Mouse (Mus musculus) adrenal gland, adult 8-10 months (tissue): ENCODE results near the gene Ager. TPM values are rescaled to one million over a fixed set of nuclear protein-coding genes. Genes with fewer than 3 reads are reported as not detected.

Experiments used
- DNase-seq: peaks from one replicate; pipeline ENCODE4 v3.0.0; 2022
- total RNA-seq, 4 experiments: library from RNA; stranded (reverse); gene quantifications; 2 replicates each; pipeline ENCODE4 v1.2.4; 2022

Ager gene
- total RNA-seq, result 1 to 10 TPM in 3 of 4 experiments, under 1 TPM in 1; 0.52 to 2.4 (median 1.4) TPM

- no peak for DNase-seq
These were observed at the start of gene Ager for GRCm38 (mm10) chr17:34597566-34598095. TSS of gene Ager (plus strand) at chr17:34597862.

DNA sequence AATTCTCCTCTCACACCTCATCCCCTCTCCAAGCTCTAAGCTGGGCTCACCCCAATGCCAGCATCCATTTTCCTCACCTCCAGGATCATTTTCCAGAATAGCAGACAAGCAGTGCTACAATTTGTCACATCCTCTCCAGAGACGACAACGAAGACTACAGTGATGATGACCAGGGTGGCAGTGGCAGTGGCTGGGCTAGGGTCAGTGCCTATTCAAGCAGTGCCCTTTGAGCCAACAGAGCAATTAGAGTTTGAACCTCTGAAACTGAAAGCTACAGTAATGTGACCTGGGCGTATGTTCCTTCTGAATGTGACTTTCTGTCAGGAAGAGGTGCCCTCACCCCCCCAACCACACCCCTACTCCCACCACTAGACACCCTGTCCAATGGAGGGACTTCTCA, 48.5 kb upstream of the Ager start:
- no peak for DNase-seq

- no peak for DNase-seq
These were observed 47.8 kb upstream of the Ager start for GRCm38 (mm10) chr17:34549843-34550242.

GRCm38 (mm10) chr17:34555483-34555882, 42.2 kb upstream of the Ager start:
- DNase-seq, result peak; percentile 71

DNA sequence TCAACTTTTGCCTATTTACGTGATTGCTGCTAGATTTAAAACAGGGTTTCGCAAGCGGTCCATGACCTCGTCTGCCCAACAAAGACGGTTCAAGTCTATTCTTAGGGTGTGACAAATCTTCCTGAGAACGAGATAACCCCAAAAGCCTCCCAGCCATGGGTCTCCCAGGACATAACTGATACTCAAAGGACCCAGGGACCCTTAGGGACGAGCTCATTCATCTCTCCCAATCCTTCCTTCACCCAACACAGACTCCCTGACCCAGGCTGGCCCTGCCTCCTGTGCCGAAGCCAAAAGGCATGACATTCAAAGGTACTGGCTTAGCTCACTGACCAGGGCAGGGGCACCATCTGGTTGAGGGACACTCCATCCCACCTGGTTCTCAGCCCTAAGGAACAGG, 41.3 kb upstream of the Ager start:
- DNase-seq, result no peak

DNA sequence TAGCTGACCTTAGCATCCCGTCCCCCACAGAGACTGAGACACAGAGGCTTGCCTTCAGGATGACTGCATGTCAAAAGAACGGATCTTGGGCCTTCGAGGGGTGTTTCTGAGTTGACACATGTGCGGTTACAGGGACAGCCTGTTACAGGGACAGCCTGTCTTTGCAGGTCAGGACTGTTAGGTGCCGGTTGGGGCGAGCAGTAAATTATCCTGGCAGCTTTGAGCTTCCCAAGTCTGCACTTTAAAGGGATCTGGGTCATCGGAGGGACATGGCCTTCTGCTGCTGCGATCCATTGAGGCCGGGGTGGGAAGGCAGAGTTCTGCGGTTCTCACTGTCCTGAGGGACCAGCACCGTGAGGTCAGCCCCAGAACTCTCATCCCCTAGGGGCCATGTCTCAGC, 40.3 kb upstream of the Ager start:
- DNase-seq, result no peak

DNA sequence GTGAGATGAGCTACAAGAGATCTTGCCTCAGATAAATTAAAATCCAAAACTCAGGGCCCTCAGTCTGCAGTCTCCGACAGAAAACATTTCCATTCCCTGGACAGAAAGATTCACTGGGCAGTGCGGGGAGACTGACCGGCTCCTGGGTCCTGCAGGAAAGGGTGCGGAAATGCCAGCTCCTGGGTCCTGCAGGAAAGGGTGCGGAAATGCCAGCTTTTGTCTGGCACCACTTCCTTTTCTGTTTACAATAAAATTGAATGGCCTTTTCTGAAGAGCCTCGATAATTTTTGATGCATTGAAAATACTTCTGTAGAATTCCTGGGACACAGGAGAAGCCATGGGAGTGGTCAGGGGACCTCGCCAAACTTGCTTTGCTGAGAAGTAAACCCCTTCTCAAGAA, 38.5 kb upstream of the Ager start:
- DNase-seq, result no peak

DNA sequence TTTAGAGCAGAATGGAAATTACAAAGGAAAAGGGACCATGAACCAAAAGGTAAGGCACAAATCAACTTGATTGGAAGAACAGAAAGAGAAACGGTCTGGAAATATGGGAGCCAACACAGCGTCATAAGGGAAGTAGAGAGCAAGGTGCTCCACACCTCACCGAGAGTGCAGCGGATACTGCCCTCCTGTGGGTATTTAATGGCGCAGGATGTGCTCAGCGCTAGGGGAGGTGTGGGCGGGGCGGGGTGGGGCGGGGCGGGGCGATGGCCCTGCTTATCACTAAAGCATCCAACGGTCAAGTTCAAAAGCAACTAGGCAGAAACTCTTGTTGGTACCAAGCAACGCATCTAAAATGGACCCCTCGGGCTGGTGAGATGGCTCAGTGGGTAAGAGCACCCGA, 37.8 kb upstream of the Ager start:
- DNase-seq, result no peak

DNA sequence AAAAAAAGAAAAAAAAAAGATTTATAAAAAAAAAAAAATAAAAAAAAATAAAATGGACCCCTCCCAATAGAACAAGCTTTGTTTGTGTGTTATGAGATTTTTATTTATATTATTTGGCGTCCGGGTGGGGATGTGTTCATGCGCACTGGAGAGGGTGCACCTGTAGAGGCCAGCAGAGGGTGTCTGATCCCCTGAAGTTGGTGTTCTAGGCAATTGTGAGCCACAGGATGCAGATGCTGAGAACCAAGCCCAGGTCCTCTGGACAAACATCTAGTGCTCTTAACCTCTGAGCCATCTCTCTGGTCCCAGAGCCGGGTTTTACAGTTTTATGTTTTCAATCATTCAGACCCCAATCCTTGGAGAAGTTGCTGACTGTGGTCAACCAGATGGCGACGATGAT, 37.2 kb upstream of the Ager start:
- DNase-seq, result no peak

DNA sequence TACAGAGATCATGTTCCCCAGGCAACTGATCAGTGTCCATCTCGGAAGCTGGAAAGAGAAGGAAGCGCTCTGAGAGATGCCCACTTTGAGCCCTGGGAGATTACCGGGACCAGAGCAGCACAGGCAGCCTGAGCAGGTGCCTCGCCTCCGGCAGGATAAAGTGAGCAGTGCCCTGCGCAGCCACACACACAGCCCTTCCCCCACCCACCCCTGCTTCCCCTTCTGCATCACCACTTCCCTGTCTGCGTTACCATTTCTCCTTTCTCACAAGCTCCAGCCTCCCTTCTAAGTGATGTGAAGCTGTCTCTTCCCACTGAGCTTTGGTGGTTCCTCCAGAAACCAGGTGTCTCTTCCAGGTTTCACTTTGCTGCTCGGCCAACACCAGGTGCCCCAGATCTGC, 36.5 kb upstream of the Ager start:
- no peak for DNase-seq

DNA sequence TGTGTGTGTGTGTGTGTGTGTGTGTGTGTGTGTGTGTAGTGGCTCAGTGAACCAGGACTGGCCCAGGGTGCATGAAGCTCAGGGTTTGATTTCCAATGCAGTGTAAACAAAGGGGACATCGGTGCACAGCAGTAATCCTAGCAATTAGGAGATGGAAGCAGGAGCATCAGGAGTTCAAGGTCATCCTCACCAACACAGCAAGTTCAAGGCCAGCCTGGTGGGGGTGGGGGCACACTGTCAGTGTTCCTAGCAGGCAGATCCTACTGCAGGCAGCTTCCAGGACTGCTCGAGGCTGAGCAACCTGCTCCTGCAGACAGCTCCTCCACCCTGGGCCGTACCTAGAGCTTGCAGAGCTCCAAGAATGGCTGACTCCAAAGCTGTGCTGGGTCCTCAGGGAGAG, 35.1 kb upstream of the Ager start:
- no peak for DNase-seq

- no peak for DNase-seq
These were observed 34.3 kb upstream of the Ager start for GRCm38 (mm10) chr17:34563354-34563753.

DNA sequence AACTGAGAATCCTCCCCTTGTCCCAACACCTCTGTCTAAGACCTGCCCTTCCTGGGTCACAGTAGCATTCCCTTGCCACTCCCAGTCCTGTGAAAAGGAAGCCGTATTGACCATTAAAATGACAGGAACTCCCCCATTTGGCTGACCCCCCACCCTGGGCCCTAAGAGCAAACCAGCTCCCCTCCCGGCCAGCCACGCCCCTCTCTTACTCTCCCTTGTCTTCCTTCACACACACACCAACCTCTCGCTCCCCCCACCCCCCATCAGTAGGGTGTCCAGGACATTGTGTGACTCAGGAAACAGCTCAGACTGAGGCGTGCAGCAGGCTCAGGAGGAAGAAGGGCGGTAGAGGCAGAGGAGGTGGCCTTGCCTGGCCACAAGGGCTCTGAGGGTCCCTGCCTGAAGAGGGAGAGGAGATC, 33.6 kb upstream of the Ager start, which contains the start of gene Notch4:
TSS of gene Notch4 (plus strand) at position 266 of the 419 bp plus-strand sequence.
- DNase-seq, result peak; percentile 39

GRCm38 (mm10) chr17:34564796-34565195, 32.9 kb upstream of the Ager start:
- no peak for DNase-seq

- no peak for DNase-seq
These were observed 30.4 kb upstream of the Ager start for GRCm38 (mm10) chr17:34567311-34567710.

GRCm38 (mm10) chr17:34568421-34568820, 29.2 kb upstream of the Ager start:
- no peak for DNase-seq

DNA sequence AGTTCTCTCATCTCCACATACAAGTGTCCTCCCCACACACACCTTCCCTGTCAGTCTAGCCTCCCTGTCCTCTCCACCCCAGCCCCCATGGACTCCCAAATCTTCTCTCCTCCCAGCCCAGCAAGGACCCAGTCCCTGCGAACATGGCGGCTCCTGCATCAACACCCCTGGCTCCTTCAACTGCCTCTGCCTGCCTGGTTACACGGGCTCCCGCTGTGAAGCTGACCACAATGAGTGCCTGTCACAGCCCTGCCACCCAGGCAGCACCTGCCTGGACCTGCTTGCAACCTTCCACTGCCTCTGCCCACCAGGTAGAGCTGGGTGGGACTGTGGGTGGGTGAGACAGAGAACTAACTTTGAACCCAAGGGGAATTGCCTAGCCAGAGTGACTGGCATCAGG, 27.7 kb upstream of the Ager start:
- no peak for DNase-seq

- no peak for DNase-seq
These were observed 25.8 kb upstream of the Ager start for GRCm38 (mm10) chr17:34571875-34572274.

DNA sequence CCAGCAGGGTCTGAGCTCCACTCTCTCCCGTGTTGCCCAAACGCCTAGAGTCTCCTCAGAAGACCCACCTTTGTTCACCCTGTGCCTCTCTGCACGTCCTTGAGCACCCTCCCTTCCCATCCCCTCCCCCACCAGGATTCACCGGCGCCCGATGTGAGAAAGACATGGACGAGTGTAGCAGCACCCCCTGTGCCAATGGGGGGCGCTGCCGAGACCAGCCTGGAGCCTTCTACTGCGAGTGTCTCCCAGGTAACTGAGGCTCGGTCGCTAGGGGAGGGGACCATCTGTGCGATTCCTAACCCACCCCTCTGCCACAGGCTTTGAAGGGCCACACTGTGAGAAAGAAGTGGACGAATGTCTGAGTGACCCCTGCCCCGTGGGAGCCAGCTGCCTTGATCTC, 25.3 kb upstream of the Ager start:
- DNase-seq, result no peak

DNA sequence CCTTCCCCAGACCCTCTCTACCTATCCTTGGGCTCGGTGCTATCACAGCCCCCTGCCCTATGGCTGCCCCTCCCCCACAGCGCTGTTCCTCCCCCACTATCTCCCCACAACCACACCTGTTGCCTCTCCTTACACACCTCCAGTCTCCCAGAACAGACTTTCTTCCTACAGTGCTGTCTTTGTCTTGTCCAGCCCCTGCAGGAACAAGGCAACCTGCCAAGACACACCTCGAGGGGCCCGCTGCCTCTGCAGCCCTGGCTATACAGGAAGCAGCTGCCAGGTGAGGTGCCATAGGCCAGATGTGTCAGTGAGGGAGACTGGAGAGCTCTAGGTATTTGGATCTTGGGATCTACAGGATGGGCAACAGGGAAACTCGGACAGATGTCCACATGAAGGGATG, 21.1 kb upstream of the Ager start:
- no peak for DNase-seq

DNA sequence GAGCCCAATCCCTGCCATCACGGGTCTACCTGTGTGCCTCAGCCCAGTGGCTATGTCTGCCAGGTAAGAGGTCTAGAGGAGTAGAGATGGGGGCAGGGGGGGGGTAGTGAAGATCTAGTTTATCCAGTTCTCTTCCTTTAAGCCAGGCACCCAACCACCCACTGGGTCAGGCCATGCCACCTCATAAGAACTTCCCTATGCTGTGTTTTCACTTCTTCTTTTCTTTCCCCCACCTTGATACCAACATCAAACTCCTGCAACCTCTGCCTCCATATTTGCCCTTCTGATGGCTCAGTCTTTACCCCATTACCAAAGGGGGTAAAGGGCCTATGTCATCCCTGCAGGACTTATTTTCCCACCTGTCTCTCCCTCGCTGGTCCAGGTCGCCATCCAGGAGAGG, 19.6 kb upstream of the Ager start:
- no peak for DNase-seq

GRCm38 (mm10) chr17:34582528-34582927, 15.1 kb upstream of the Ager start:
- no peak for DNase-seq

GRCm38 (mm10) chr17:34583397-34583796, 14.3 kb upstream of the Ager start:
- no peak for DNase-seq

- no peak for DNase-seq
These were observed 13.8 kb upstream of the Ager start for GRCm38 (mm10) chr17:34583819-34584218.

DNA sequence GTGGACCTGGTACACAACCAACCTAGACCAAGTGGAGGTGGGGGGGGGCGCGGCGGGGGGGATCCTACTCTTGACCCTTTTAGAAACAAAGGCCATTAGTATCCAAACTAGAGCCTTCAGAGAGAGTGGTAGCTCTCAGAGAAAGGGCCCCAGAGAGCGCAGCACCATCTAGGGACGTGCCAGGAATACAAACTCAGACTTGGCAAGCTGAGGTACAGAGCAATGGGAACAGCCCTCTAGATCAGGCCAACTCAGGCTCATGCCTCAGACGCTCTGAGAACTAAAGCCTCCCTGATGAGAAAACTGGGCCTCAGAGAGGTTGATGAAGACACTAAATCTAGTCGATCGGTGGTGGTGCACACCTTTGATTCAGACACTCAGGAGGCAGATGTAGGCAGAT, 12.5 kb upstream of the Ager start:
- DNase-seq, result no peak
